Mouse (Mus musculus) right cerebral cortex, adult 2 months (tissue): ENCODE measurements around the gene Hspb11.

Source experiments
- DNase-seq, 2 experiments: peaks; one replicate each; pipeline ENCODE4 v3.0.0; 2021 to 2022; ENCODE audit warnings: low spot score in 2 of 2

The Hspb11 gene

GRCm38 (mm10) chr4:107313690-107314478 lies 60.5 kb downstream of the Hspb11 start, which contains the start of gene Yipf1:
Gene Yipf1 (plus strand): TSS chr4:107314363.
- peak; percentile 87 to 88 for DNase-seq

- no peak for DNase-seq
Observed at GRCm38 (mm10) chr4:107314479-107314805, 61.0 kb downstream of the Hspb11 start.

GRCm38 (mm10) chr4:107318646-107319045 lies 65.3 kb downstream of the Hspb11 start:
- DNase-seq = no peak

- no peak for DNase-seq
Observed at GRCm38 (mm10) chr4:107321041-107321440, 67.6 kb downstream of the Hspb11 start.

GRCm38 (mm10) chr4:107323113-107323512 lies 69.7 kb downstream of the Hspb11 start:
- DNase-seq = no peak

- DNase-seq = no peak
Observed at GRCm38 (mm10) chr4:107328530-107328929, 75.1 kb downstream of the Hspb11 start.
